Mouse (Mus musculus) cortical plate, adult 2 months (tissue): Measurements from ENCODE around the gene Vmn2r81.

Experiments used
- CTCF ChIP-seq: fragments of 200-500 bp; IDR thresholded peaks from 2 replicates; pipeline ENCODE4 v1.5.1; 2011; ENCODE audit warnings: mild to moderate bottlenecking, control low read depth, low read length; ENCODE audit not compliant: insufficient read depth; ENCODE audit errors: extremely low read depth
- POLR2A ChIP-seq: fragments of 200-500 bp; IDR thresholded peaks from 2 replicates; pipeline ENCODE4 v1.6.1; 2011; ENCODE audit warnings: mild to moderate bottlenecking, low read length, control low read depth; ENCODE audit not compliant: insufficient read depth; ENCODE audit errors: extremely low read depth

GRCm38 (mm10) chr10:79221606-79222005 is 25.9 kb upstream of the Vmn2r81 start:
- no peak for TF ChIP-seq CTCF
- TF ChIP-seq POLR2A, result no peak
